Mouse (Mus musculus) midbrain, embryonic 16.5 days (tissue): Measurements from ENCODE around the gene Nqo1. TPM values are rescaled to one million over a fixed set of nuclear protein-coding genes. Genes with fewer than 3 reads are reported as not detected.

ENCODE experiments used
- ATAC-seq: fragments of 200-750 bp; cut with Nextera tagmentation; 2 replicates; pipeline ENCODE4 v1.8.0; 2017; ENCODE audit warnings: moderate TSS enrichment
- H3K27ac ChIP-seq: fragments of 300-500 bp; sonication (generic); 2 replicates; pipeline ENCODE4 v1.5.1; 2014; ENCODE audit warnings: mild to moderate bottlenecking, low read length, mixed read lengths
- H3K27me3 ChIP-seq: fragments of 300-500 bp; sonication (generic); 2 replicates; pipeline ENCODE4 v1.6.1; 2014; ENCODE audit warnings: low read depth, low read length, mixed read lengths; ENCODE audit not compliant: control insufficient read depth, insufficient read depth
- H3K36me3 ChIP-seq: fragments of 300-500 bp; sonication (generic); 2 replicates; pipeline ENCODE4 v1.6.1; 2014; ENCODE audit warnings: mild to moderate bottlenecking, low read length, moderate library complexity, mixed read lengths; ENCODE audit not compliant: control insufficient read depth, insufficient read depth
- H3K4me1 ChIP-seq: fragments of 300-500 bp; sonication (generic); 2 replicates; pipeline ENCODE4 v1.6.1; 2014; ENCODE audit warnings: mild to moderate bottlenecking, low read length, mixed read lengths; ENCODE audit not compliant: control insufficient read depth, insufficient read depth
- H3K4me2 ChIP-seq: fragments of 300-500 bp; sonication (generic); 2 replicates; pipeline ENCODE4 v1.6.1; 2014; ENCODE audit warnings: mild to moderate bottlenecking, low read length, mixed read lengths
- H3K4me3 ChIP-seq: fragments of 300-500 bp; sonication (generic); 2 replicates; pipeline ENCODE4 v1.5.1; 2014; ENCODE audit warnings: low read depth, mild to moderate bottlenecking, low read length, moderate library complexity, mixed read lengths
- H3K9ac ChIP-seq: fragments of 300-500 bp; sonication (generic); 2 replicates; pipeline ENCODE4 v1.6.1; 2014; ENCODE audit warnings: low read depth, low read length, mixed read lengths
- H3K9me3 ChIP-seq: fragments of 300-500 bp; sonication (generic); replicated peaks from 2 replicates; pipeline ENCODE4 v1.6.1; 2014; ENCODE audit warnings: mild to moderate bottlenecking, low read length, mixed read lengths; ENCODE audit not compliant: control insufficient read depth, poor library complexity, severe bottlenecking
- WGBS: fragments of 180-500 bp; shearing (Covaris S2); extraction: QIAGEN DNeasy Blood & Tissue Kit; methylation state at CpG from one replicate; pipeline ENCODE4 v1.1.7; 2014; 5-methylcytosine and 5-hydroxymethylcytosine counted together
- polyA plus RNA-seq: library from polyadenylated mRNA; unstranded; fragments of >200 nt; fragmentation: Nextera tagmentation; extraction: Ambion mirVana; gene quantifications from 2 replicates; pipeline ENCODE4 v1.2.1, GENCODE M21; 2015

Nqo1 gene
- polyA plus RNA-seq, 1 experiment from 2014 or later, result 7.1 TPM

DNA sequence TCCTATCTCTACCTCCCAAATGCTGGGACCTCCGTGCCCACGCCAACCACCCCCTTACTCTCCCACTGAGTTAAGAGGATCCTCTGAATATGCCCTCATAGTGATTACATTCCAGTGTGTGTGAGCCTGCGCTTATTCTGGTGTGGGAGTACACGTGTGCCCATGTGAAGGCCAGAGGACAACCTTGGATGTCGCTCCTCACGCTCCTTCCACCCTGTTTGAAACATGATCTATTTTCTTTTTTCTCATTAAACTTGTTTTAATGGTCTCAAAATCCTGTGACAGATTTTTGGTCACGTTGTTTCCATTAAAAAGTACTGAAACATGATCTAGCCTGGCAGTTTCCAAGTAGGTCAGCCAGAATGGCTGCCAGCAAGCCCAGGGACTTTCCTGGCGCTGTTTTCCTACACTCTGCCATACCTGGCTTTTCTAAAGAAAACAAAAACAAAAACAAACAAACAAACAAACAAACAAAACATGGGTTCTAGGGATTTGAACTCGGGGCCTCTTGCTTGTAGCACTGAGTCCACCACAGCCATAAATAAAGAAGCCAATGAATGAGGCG, 6.8 kb downstream of the Nqo1 start:
- Histone ChIP-seq H3K4me2 (no peak overlapping the region), H3K27me3 (no peaks in the 10 kb centered on the region), H3K9ac (no peak overlapping the region), H3K4me3 (no peak overlapping the region), H3K36me3 (no peaks in the 10 kb centered on the region), H3K27ac (no peak overlapping the region), H3K9me3 (no peaks in the 10 kb centered on the region), H3K4me1 (no peaks in the 10 kb centered on the region)
- WGBS, result 92% methylated on average over 10 of the region's 10 CpGs
- no peak for ATAC-seq

DNA sequence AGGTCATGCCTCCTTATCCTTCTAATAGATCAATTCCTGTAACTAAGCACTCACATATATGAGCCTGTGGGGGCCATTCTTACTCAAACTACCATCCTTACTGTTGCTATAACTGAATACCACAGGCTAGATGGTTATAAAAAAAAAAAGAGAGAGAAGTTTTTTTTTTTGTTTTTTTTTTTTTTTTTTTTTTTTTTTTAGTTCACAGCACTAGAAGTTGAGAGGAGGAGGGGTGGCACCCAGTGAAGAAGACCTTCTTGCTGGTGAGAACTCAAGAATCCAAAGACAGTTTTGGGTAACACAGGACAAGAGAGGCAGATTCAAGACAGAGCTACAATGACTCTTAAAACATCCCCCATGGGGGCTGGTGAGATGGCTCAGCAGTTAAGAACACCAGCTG, 7.6 kb downstream of the Nqo1 start:
- Histone ChIP-seq H3K36me3 (no peaks in the 10 kb centered on the region), H3K9me3 (no peaks in the 10 kb centered on the region), H3K27me3 (no peaks in the 10 kb centered on the region), H3K4me1 (no peaks in the 10 kb centered on the region), H3K9ac (no peak overlapping the region), H3K4me3 (no peak overlapping the region), H3K27ac (no peak overlapping the region), H3K4me2 (no peak overlapping the region)
- ATAC-seq, result no peak

GRCm38 (mm10) chr8:107391136-107391516, 11.9 kb downstream of the Nqo1 start:
- Histone ChIP-seq H3K4me3 (no peak overlapping the region), H3K27me3 (no peaks in the 10 kb centered on the region), H3K9me3 (no peaks in the 10 kb centered on the region), H3K4me1 (no peaks in the 10 kb centered on the region), H3K9ac (no peak overlapping the region), H3K4me2 (no peak overlapping the region), H3K27ac (no peak overlapping the region), H3K36me3 (no peaks in the 10 kb centered on the region)
- 69% methylated on average over 4 of the region's 4 CpGs for WGBS
- no peak for ATAC-seq

GRCm38 (mm10) chr8:107390476-107391135, 12.4 kb downstream of the Nqo1 start:
- Histone ChIP-seq H3K9ac (no peak overlapping the region), H3K9me3 (no peaks in the 10 kb centered on the region), H3K27ac (no peak overlapping the region), H3K36me3 (no peaks in the 10 kb centered on the region), H3K4me1 (no peaks in the 10 kb centered on the region), H3K4me2 (no peak overlapping the region), H3K27me3 (no peaks in the 10 kb centered on the region), H3K4me3 (no peak overlapping the region)
- 93% methylated on average over 16 of the region's 16 CpGs for WGBS
- ATAC-seq, result no peak

- H3K36me3 ChIP-seq, result no peaks in the 10 kb centered on the region
- H3K27me3 ChIP-seq, result no peaks in the 10 kb centered on the region
- H3K27ac ChIP-seq, result no peak overlapping the region
- no peak overlapping the region for H3K9ac ChIP-seq
- no peaks in the 10 kb centered on the region for H3K4me1 ChIP-seq
- 65% methylated on average over 8 of the region's 8 CpGs for WGBS
- no peak overlapping the region for H3K4me2 ChIP-seq
- no peak for ATAC-seq
- H3K9me3 ChIP-seq, result no peaks in the 10 kb centered on the region
- no peak overlapping the region for H3K4me3 ChIP-seq
These were observed 13.4 kb downstream of the Nqo1 start for GRCm38 (mm10) chr8:107389557-107389956.

DNA sequence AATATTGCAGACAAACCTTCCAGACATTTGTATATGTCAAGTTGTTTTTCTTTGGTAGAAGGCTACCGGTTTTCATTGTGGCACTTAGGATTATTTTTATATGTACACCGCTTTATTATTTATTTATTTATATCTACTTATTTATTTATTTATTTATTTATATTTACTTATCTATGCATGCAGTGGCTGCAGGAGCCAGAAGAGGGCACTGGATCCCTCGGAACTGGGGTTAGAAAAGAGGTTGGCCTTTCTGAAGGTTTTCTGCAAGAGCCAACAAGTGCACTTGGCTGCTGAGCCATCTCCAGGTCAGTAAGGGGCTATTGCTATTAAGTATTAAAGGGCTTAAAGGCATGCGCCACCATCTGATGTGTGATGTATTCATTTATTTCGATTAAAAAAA, 15.1 kb downstream of the Nqo1 start:
- WGBS, result 70% methylated on average over 5 of the region's 5 CpGs
- Histone ChIP-seq H3K27me3 (no peaks in the 10 kb centered on the region), H3K9ac (no peak overlapping the region), H3K9me3 (no peaks in the 10 kb centered on the region), H3K27ac (no peak overlapping the region), H3K4me3 (no peak overlapping the region), H3K4me2 (no peak overlapping the region), H3K4me1 (no peaks in the 10 kb centered on the region), H3K36me3 (no peaks in the 10 kb centered on the region)
- ATAC-seq, result no peak

DNA sequence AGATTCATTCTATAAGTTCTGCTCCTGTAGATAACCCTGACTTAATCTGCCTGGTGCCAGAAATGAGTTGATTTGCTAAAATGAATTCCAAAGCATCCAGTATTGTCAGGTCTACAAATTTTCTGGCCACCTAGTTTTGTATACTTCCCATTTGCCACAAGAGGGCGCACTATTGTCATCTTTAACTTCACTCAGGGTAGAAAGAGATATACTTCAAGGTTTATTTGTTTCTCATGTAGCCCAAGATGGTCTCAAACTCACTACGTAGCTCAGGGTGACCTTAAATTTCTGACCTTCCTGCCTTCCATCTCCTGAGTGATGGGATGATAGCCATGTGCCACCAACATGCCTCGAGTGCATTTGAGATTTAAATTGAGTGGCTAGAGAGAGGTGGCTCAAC, 16.4 kb downstream of the Nqo1 start:
- no peak for ATAC-seq
- WGBS, result 32% methylated on average over 3 of the region's 3 CpGs

DNA sequence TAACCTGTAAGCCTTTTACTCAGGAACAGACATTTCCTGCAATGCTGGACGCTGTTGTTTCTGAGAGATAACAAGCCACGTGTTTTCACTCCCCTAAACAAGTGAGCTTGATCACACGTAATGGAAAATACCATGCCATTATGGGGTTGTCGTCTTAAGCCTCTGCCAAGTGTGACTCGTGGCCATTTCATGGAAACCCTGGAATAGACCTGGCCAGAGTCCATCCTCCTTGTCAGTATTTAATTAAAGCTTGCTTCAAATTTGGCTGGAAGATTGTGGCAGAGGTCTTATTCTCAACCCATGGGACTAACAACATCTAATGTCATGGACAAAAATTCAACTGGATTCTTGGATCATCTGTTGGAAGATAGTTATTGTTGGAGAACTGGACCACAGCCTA, 16.8 kb downstream of the Nqo1 start:
- Histone ChIP-seq H3K4me2 (no peak overlapping the region), H3K27ac (no peak overlapping the region), H3K4me3 (no peak overlapping the region), H3K4me1 (no peaks in the 10 kb centered on the region), H3K27me3 (no peaks in the 10 kb centered on the region), H3K36me3 (no peaks in the 10 kb centered on the region), H3K9ac (no peak overlapping the region), H3K9me3 (no peaks in the 10 kb centered on the region)
- no peak for ATAC-seq
- 60% methylated on average over 5 of the region's 5 CpGs for WGBS

More for the DNA sequence above, 16.4 kb downstream of the Nqo1 start:
- no peak overlapping the region for H3K27ac ChIP-seq
- H3K36me3 ChIP-seq, result no peaks in the 10 kb centered on the region
- H3K4me1 ChIP-seq, result no peaks in the 10 kb centered on the region
- no peak overlapping the region for H3K4me3 ChIP-seq
- H3K4me2 ChIP-seq, result no peak overlapping the region
- no peaks in the 10 kb centered on the region for H3K27me3 ChIP-seq
- no peaks in the 10 kb centered on the region for H3K9me3 ChIP-seq
- no peak overlapping the region for H3K9ac ChIP-seq

- no peak overlapping the region for H3K27ac ChIP-seq
- H3K27me3 ChIP-seq, result no peaks in the 10 kb centered on the region
- no peak for ATAC-seq
- 89% methylated on average over 2 of the region's 2 CpGs for WGBS
- H3K4me2 ChIP-seq, result no peak overlapping the region
- no peak overlapping the region for H3K4me3 ChIP-seq
- 0 out of 2 replicates have a peak overlapping the region, but pooled peaks have one; percentile 6 for H3K9ac ChIP-seq
- H3K9me3 ChIP-seq, result no peaks in the 10 kb centered on the region
- H3K36me3 ChIP-seq, result peaks cover 3% of the 10 kb centered on the region; the same call in 1 of the 2 replicates
- H3K4me1 ChIP-seq, result no peaks in the 10 kb centered on the region
These were observed 17.9 kb downstream of the Nqo1 start for GRCm38 (mm10) chr8:107385063-107385462.
